Mouse (Mus musculus): ENCODE data around the gene Cstad.

- TF ChIP-seq POLR2A (IDR thresholded peaks at IDR 0.05; ENCODE audit: low read depth, low read length) (no peak), CTCF (IDR thresholded peaks at IDR 0.05; ENCODE audit: extremely low read depth, insufficient read length, insufficient replicate concordance, low read depth, low read length) (no peak)
Observed at GRCm38 (mm10) chr2:30647303-30647881, 52.6 kb downstream of the Cstad start.
